Mouse (Mus musculus): ENCODE measurements around the gene Prickle2. TPM values are rescaled to one million over a fixed set of nuclear protein-coding genes. Genes with fewer than 3 reads are reported as not detected.

Prickle2 gene
- polyA plus RNA-seq, 1 experiment from 2014 or later, result 7.5 TPM

DNA sequence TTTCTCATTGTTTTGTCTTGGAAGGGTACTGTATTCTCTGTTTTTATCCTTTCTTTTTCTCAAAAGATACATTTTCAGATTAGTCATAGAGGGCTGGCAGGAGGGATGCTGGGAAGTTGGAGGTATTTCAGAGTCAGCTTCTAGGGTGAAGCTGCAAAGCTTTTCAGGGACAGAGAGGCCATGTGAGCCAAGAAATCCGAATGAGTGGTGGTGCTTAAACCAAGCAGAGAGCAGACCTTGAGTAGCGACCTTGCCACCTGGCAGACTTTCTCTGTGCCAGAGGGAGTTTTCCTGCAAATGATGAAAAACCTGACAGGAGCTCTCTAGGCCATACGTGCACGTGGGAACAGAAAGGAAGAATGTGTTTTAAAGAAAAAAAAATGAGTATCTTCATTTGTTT is 130.7 kb downstream of the Prickle2 start:
- no peak for ATAC-seq (ENCODE audit: insufficient number of reproducible peaks, insufficient read depth, low FRiP score, low TSS enrichment)
- Histone ChIP-seq H3K4me1 (no peaks in the 10 kb centered on the region), H3K4me2 (replicated peaks) (no peak overlapping the region), H3K36me3 (no peaks in the 10 kb centered on the region), H3K27ac (no peak overlapping the region), H3K27me3 (no peaks in the 10 kb centered on the region), H3K4me3 (no peak overlapping the region), H3K9ac (no peak overlapping the region), H3K9me3 (no peaks in the 10 kb centered on the region)
- WGBS, result 63% methylated on average over 4 of the region's 4 CpGs

DNA sequence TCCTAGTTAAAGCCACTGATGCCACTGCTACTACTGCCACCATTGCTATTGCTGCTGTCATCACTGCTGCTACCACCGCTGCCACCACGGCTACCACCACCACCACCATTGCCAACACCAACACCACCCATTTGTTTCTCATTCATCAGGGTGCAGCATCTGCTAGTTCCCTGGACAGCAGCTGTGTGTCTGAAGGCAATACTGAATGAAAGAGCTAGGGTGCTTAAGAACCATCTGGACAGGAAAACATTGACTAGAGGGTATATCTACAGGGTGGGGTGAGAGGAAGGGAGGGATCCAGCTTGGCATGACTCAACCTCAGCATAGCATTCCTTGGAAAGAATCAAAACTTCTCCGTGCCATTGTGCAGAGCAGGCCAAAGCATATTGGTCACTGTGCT is 133.8 kb downstream of the Prickle2 start:
- Histone ChIP-seq H3K4me3 (no peak overlapping the region), H3K4me2 (replicated peaks) (no peak overlapping the region), H3K9me3 (no peaks in the 10 kb centered on the region), H3K4me1 (no peaks in the 10 kb centered on the region), H3K27me3 (no peaks in the 10 kb centered on the region), H3K9ac (no peak overlapping the region), H3K36me3 (no peaks in the 10 kb centered on the region), H3K27ac (no peak overlapping the region)
- WGBS, result 96% methylated on average over 3 of the region's 3 CpGs
- ATAC-seq (ENCODE audit: insufficient number of reproducible peaks, insufficient read depth, low FRiP score, low TSS enrichment), result no peak

DNA sequence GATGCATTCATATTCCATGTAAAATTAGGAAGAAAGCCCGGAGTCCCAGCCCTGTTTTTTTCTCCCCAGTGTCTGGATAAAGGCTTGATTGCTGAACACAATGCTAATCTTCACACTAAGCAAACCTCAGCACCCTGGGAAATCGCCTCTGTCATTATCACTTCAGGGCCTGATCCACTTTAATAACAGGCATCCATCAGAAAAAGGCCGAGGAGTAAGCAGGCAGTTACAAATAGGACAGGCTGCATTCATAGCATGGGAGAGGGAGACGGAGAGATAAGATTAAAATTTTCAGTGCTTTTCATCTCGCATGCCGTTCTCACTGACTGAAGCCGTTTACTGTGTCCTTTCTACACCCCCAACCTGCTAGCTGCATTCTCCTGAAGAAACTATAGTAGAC is 135.9 kb downstream of the Prickle2 start:
- Histone ChIP-seq H3K27me3 (no peaks in the 10 kb centered on the region), H3K27ac (no peak overlapping the region), H3K4me2 (replicated peaks) (no peak overlapping the region), H3K4me1 (no peaks in the 10 kb centered on the region), H3K9me3 (no peaks in the 10 kb centered on the region), H3K4me3 (no peak overlapping the region), H3K36me3 (no peaks in the 10 kb centered on the region), H3K9ac (no peak overlapping the region)
- no peak for ATAC-seq (ENCODE audit: insufficient number of reproducible peaks, insufficient read depth, low FRiP score, low TSS enrichment)
- WGBS, result 76% methylated on average over 7 of the region's 7 CpGs

DNA sequence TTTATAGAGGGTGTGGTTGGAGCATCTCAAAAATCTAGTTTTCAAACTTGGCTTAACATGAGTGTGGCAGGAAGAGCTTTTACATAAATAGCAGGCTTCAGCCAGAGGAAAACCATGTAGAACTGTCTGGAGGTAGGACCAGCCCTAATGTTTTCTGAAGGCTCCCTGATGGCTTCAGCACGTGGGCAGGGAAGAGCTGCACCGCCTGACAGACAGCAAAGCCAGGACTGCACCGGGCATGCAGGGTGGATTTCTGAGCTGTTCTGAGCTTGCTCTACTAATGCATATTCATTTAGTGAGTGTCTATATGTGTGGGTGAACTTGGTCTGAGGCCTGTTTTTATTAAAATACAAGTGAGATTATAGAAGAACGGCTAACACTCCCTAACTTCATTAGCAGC is 136.7 kb downstream of the Prickle2 start:
- ATAC-seq (ENCODE audit: insufficient number of reproducible peaks, insufficient read depth, low FRiP score, low TSS enrichment), result no peak
- Histone ChIP-seq H3K27me3 (no peaks in the 10 kb centered on the region), H3K36me3 (no peaks in the 10 kb centered on the region), H3K9ac (no peak overlapping the region), H3K27ac (no peak overlapping the region), H3K4me3 (no peak overlapping the region), H3K4me1 (no peaks in the 10 kb centered on the region), H3K9me3 (no peaks in the 10 kb centered on the region), H3K4me2 (replicated peaks) (no peak overlapping the region)
- 74% methylated on average over 4 of the region's 4 CpGs for WGBS

DNA sequence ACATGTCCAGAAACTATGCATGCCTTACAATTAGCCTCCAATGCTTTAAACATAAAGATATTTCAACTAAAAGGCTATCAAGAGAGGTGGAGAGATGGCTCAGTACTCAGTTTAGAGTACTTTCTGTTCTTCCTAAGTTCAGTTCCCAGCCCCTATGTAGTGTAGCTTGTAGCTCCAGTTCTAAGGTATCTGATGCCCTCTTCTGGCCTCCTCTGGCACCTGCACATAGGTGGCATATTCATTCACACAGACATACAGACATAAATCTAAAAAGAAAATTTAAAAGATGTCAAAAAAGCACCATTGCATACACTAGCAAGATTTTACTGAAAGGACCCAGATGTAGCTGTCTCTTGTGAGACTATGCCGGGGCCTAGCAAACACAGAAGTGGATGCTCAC is 146.7 kb downstream of the Prickle2 start:
- Histone ChIP-seq H3K27me3 (no peaks in the 10 kb centered on the region), H3K27ac (no peak overlapping the region), H3K4me2 (replicated peaks) (no peak overlapping the region), H3K4me1 (peaks cover 8% of the 10 kb centered on the region; the same call in 1 of the 2 replicates), H3K9ac (no peak overlapping the region), H3K4me3 (no peak overlapping the region), H3K9me3 (no peaks in the 10 kb centered on the region), H3K36me3 (no peaks in the 10 kb centered on the region)
- no peak for ATAC-seq (ENCODE audit: insufficient number of reproducible peaks, insufficient read depth, low FRiP score, low TSS enrichment)
- 93% methylated on average over 1 of the region's 1 CpGs for WGBS

DNA sequence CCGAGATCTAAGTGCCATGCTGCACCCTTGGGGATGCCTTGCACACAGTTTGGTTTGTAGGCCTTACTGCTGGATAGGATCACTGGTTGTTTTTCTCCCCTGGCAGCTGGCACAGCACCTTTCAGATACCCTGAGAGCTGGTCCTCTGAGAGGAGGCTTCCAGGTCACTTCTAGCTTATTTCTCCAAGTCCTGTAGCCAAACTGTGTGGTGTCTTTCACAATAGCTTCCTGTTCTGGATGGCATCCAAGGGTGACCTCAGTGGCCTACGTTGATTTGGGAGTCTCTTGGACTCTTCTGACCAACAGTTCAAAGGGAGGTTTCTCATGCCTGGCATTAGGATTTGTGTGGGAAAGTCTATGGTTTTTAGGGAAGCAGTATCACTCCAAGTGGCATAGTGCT is 150.3 kb downstream of the Prickle2 start:
- H3K4me2 ChIP-seq (replicated peaks), result no peak overlapping the region
- no peak overlapping the region for H3K27ac ChIP-seq
- no peak overlapping the region for H3K9ac ChIP-seq
- peaks cover 8% of the 10 kb centered on the region; the same call in 1 of the 2 replicates for H3K4me1 ChIP-seq
- no peaks in the 10 kb centered on the region for H3K9me3 ChIP-seq
- H3K4me3 ChIP-seq, result no peak overlapping the region
- 62% methylated on average over 2 of the region's 2 CpGs for WGBS
- ATAC-seq (ENCODE audit: insufficient number of reproducible peaks, insufficient read depth, low FRiP score, low TSS enrichment), result no peak
- no peaks in the 10 kb centered on the region for H3K36me3 ChIP-seq
- no peaks in the 10 kb centered on the region for H3K27me3 ChIP-seq

DNA sequence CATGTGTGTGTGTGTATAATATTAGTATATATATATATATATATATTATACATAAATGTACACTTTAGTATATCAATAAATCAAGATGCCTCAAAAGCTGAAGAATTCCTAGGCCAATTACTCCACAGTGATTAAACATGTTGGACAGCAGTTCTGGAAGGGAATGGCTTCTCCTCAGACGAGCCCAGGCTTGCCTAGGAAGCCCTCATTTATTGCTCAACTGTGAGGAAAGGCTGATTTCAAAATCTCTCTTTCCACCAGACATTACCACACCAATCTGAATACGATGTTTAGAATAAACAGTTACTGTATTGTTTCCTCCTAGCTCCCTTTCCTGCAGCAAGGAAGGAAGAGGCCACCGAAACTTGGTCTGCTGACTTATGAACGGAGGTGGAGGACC is 152.9 kb downstream of the Prickle2 start:
- peaks cover 8% of the 10 kb centered on the region; the same call in 1 of the 2 replicates for H3K4me1 ChIP-seq
- ATAC-seq (ENCODE audit: insufficient number of reproducible peaks, insufficient read depth, low FRiP score, low TSS enrichment), result no peak
- WGBS, result 85% methylated on average over 4 of the region's 4 CpGs
- H3K4me2 ChIP-seq (replicated peaks), result no peak overlapping the region
- H3K9me3 ChIP-seq, result no peaks in the 10 kb centered on the region
- H3K9ac ChIP-seq, result no peak overlapping the region
- no peaks in the 10 kb centered on the region for H3K36me3 ChIP-seq
- no peaks in the 10 kb centered on the region for H3K27me3 ChIP-seq
- no peak overlapping the region for H3K27ac ChIP-seq
- H3K4me3 ChIP-seq, result no peak overlapping the region

DNA sequence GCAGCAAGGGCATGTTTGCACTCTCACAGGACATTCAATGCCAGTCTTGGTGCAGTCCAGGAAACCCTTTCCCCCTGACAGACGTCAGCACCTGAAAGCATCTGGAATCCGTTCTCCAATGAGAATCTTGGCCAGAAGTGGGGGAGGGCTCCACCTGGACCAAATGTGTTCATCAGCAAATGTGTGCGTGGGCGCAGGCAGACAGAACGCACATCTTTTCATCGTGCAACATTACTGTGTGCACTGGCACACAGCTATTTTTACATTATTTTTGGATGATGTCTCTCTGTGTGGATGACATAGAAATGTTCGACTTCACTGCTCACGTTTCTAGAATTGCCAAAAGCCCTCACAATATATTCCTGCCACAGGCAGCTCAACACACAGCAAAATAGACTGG is 156.7 kb downstream of the Prickle2 start:
- H3K36me3 ChIP-seq, result no peaks in the 10 kb centered on the region
- H3K27ac ChIP-seq, result no peak overlapping the region
- H3K27me3 ChIP-seq, result no peaks in the 10 kb centered on the region
- H3K9ac ChIP-seq, result no peak overlapping the region
- 65% methylated on average over 8 of the region's 8 CpGs for WGBS
- H3K4me1 ChIP-seq, result no peaks in the 10 kb centered on the region
- H3K4me2 ChIP-seq (replicated peaks), result no peak overlapping the region
- no peak overlapping the region for H3K4me3 ChIP-seq
- ATAC-seq (ENCODE audit: insufficient number of reproducible peaks, insufficient read depth, low FRiP score, low TSS enrichment), result no peak
- H3K9me3 ChIP-seq, result no peaks in the 10 kb centered on the region

DNA sequence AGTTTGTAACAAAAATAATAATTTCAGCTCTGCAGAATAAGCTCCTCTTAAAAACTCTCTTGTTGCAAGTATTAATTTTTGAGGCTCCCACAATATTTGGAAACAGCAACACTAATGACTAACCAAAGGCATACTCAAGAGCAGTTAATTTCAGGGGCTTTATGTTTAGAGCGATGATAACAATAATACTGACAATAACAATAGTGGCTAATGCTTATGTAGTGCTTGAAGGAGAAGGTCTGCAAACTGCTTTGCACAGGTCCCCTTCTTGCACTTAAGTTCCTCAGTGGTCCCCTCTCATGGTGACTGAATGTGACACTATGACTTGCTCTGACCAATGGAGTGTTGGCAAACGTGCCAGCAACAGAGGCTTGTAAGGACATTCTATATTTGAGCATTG is 160.8 kb downstream of the Prickle2 start:
- no peaks in the 10 kb centered on the region for H3K9me3 ChIP-seq
- H3K27ac ChIP-seq, result no peak overlapping the region
- no peak overlapping the region for H3K4me3 ChIP-seq
- H3K9ac ChIP-seq, result no peak overlapping the region
- H3K27me3 ChIP-seq, result no peaks in the 10 kb centered on the region
- H3K4me1 ChIP-seq, result 0 out of 2 replicates have a peak, but pooled peaks cover 4% of the 10 kb centered on the region
- 81% methylated on average over 2 of the region's 2 CpGs for WGBS
- ATAC-seq (ENCODE audit: insufficient number of reproducible peaks, insufficient read depth, low FRiP score, low TSS enrichment), result no peak
- H3K36me3 ChIP-seq, result no peaks in the 10 kb centered on the region
- no peak overlapping the region for H3K4me2 ChIP-seq (replicated peaks)

DNA sequence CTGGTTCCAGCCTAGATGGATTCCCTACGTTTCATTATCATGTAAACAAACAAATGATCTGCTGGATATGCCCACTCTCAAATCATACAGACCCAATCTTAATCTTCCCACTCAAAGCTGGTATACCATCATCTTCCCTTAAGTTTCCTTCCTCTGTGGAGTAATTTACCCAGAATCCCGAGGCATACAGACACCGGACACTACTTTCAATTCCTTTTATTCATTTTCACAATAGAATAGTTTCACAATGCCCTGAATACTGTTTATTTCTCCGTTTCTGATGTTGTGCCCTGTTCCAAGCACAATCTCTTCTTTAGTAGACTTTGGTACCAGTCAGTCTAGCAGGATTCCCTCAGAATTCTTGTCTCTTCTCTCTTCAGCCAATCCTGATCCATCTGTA is 162.1 kb downstream of the Prickle2 start:
- H3K9ac ChIP-seq, result no peak overlapping the region
- no peaks in the 10 kb centered on the region for H3K9me3 ChIP-seq
- no peak for ATAC-seq (ENCODE audit: insufficient number of reproducible peaks, insufficient read depth, low FRiP score, low TSS enrichment)
- WGBS, result 87% methylated on average over 4 of the region's 4 CpGs
- no peaks in the 10 kb centered on the region for H3K27me3 ChIP-seq
- H3K36me3 ChIP-seq, result no peaks in the 10 kb centered on the region
- H3K4me3 ChIP-seq, result no peak overlapping the region
- H3K4me1 ChIP-seq, result 0 out of 2 replicates have a peak, but pooled peaks cover 4% of the 10 kb centered on the region
- no peak overlapping the region for H3K27ac ChIP-seq
- no peak overlapping the region for H3K4me2 ChIP-seq (replicated peaks)

DNA sequence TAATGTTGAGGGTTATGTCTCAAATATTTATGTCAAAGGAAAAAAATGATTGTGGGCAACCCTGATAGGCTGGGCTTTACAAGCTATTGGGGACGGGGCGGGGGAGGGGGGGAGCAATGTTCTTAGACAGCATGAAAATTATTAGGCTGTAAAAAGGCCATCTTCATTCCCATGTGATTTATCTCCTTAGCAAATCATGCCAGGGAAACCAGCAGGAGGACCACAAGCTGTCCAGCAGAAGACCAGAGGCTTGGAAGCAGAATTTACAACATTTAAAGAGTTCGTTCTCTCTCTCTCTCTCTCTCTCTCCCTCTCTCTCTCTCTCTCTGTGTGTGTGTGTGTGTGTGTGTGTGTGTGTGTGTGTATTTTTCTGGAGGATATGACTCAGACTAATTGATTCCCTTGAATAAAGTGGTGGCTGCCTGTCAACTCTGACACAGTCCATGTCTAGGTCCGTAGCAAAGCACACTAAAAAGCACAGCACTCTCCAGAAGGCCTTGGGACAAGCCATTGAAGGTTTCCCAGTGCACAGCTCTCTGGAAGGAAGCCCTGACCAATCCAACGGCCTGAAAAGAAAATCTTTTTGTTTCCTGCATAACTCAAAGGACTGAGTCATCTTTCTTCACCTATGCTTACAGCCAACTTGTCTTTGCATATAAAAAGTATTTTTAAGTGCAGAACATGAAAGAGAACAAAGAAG is 163.4 kb downstream of the Prickle2 start:
- H3K27me3 ChIP-seq, result no peaks in the 10 kb centered on the region
- no peak overlapping the region for H3K4me2 ChIP-seq (replicated peaks)
- no peak overlapping the region for H3K9ac ChIP-seq
- H3K9me3 ChIP-seq, result no peaks in the 10 kb centered on the region
- ATAC-seq (ENCODE audit: insufficient number of reproducible peaks, insufficient read depth, low FRiP score, low TSS enrichment), result no peak
- no peaks in the 10 kb centered on the region for H3K36me3 ChIP-seq
- 0 out of 2 replicates have a peak, but pooled peaks cover 4% of the 10 kb centered on the region for H3K4me1 ChIP-seq
- no peak overlapping the region for H3K27ac ChIP-seq
- no peak overlapping the region for H3K4me3 ChIP-seq
- 74% methylated on average over 5 of the region's 5 CpGs for WGBS

DNA sequence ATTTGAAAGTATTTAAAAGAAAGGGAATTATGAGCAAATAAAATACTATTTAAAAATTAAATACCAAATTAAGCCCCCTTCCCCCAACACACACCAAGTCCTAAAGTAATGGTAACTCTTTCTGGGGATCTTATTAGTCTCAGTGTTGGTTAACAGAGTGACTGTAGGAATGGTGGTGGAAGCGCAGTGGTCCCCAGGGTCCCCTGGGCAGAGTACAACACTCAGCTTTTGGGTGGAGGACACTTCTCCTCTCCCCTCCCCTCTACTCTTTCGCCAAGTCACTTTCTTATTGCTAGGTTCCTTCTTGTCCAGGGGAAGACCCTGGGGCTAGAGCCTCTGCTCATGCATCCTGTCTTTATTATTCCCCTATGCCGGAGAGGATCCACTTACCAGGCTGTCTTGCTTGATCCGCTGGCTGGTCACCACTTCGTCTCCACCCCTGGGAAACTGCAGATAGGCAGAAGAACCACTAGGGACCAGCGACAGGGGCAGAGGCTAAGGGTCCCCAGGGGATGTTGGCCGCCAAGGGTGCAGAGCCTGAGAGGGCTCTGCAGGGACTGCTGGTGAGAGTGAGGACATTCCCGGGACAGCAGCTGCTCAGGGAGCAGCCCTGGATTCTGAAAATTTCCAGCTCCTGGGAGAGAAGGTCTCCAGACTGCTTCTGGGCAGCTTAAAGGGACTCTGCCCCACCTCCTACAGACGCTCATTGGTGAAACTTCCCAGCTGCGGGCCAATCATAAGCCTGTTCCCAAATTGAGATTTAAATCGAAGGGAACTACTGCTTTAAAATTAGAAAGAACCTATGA is 171.5 kb downstream of the Prickle2 start:
- peak; percentile 56; the same call in 1 of the 2 replicates for ATAC-seq (ENCODE audit: insufficient number of reproducible peaks, insufficient read depth, low FRiP score, low TSS enrichment)
- WGBS, result 12% methylated on average over 11 of the region's 11 CpGs

More for the DNA sequence above, 171.5 kb downstream of the Prickle2 start:
- peak overlapping the region; percentile 59 for H3K9ac ChIP-seq
- no peak overlapping the region for H3K27ac ChIP-seq
- no peaks in the 10 kb centered on the region for H3K9me3 ChIP-seq
- peak overlapping the region; percentile 35 for H3K4me3 ChIP-seq
- H3K4me1 ChIP-seq, result peaks cover 11% of the 10 kb centered on the region
- H3K4me2 ChIP-seq (replicated peaks), result peak overlapping the region; percentile 61
- no peaks in the 10 kb centered on the region for H3K27me3 ChIP-seq
- H3K36me3 ChIP-seq, result no peaks in the 10 kb centered on the region
